23 mouse cellular contexts compared by ENCODE assay signal in the genomic region with DNA sequence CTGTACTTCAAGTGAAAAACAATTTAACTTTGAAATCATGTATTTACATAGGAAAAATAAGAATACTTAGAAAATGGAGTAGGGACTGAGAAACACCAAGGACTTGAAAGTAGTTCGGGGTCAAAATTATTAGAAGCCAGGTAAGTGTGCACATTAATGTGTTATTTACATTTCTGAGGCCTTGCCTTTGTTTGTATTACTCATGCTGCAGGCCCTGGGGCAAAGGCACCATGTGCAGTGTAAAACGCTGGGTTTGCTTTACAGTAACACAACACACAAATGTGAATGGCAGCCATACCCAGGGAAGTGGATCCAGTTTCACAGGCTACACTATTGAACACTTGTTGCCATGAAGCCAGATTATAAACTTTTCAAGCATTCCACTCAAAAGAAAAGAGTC.
DNase-seq lines count a peak whose midpoint lies in the region; ATAC-seq lines count a peak whose summit lies in the region.
"Had no signal": no experiment of that assay in that cellular context is flagged by ENCODE, and none has a peak within 500 bp of the region (broad histone marks: within the 10 kb centered on the region; RNA-seq: fewer than 3 reads in every experiment).

No protein-coding gene starts in this region.

- no peak for ATAC-seq in embryonic facial prominence, embryonic 14.5 days (ENCODE audit: low read depth)
- ATAC-seq in kidney, embryonic 16.5 days (ENCODE audit: low FRiP score, low TSS enrichment): no peak
- ATAC-seq in lung, embryonic 16.5 days (ENCODE audit: low read depth): peak; percentile 57
- ATAC-seq in stomach, embryonic 16.5 days (ENCODE audit: insufficient read depth, low FRiP score): peak; percentile 67
- ATAC-seq: CD4-positive, CD25-positive, alpha-beta regulatory T cell, adult 4 months; forebrain, embryonic 16.5 days had no signal

- H3K4me3 ChIP-seq in embryonic facial prominence, embryonic 14.5 days (ENCODE audit: low read depth, low read length): no peak overlapping the region
- H3K4me3 ChIP-seq in embryonic facial prominence, embryonic 10.5 days: no peak overlapping the region
- H3K4me3 ChIP-seq in kidney, embryonic 16.5 days (ENCODE audit: low read length): no peak overlapping the region
- no peak overlapping the region for H3K4me3 ChIP-seq in lung, embryonic 16.5 days (ENCODE audit: low read length)
- H3K4me3 ChIP-seq in stomach, embryonic 16.5 days (replicated peaks; ENCODE audit: low read length): no peak overlapping the region
- H3K4me3 ChIP-seq: embryonic facial prominence, embryonic 12.5 days; forebrain, embryonic 12.5 days; heart, adult 2 months; heart, embryonic 15.5 days; hindbrain, embryonic 10.5 days had no signal

- no peaks in the 10 kb centered on the region for H3K9me3 ChIP-seq in embryonic facial prominence, embryonic 14.5 days (ENCODE audit: control insufficient read depth, low read length)
- H3K9me3 ChIP-seq in embryonic facial prominence, embryonic 10.5 days: no peaks in the 10 kb centered on the region
- H3K9me3 ChIP-seq in kidney, embryonic 16.5 days (ENCODE audit: low read length): no peaks in the 10 kb centered on the region
- H3K9me3 ChIP-seq in lung, embryonic 16.5 days (ENCODE audit: control insufficient read depth, low read length): no peaks in the 10 kb centered on the region
- no peaks in the 10 kb centered on the region for H3K9me3 ChIP-seq in stomach, embryonic 16.5 days (replicated peaks; ENCODE audit: control insufficient read depth, low read length)
- H3K9me3 ChIP-seq: embryonic facial prominence, embryonic 12.5 days; forebrain, embryonic 12.5 days; G1E; heart, embryonic 15.5 days; hindbrain, embryonic 10.5 days had no signal

- no peak overlapping the region for H3K9ac ChIP-seq in embryonic facial prominence, embryonic 14.5 days (ENCODE audit: low read depth, low read length)
- no peak overlapping the region for H3K9ac ChIP-seq in kidney, embryonic 16.5 days (replicated peaks; ENCODE audit: low read length)
- H3K9ac ChIP-seq in lung, embryonic 16.5 days (ENCODE audit: low read length): no peak overlapping the region
- H3K9ac ChIP-seq in stomach, embryonic 16.5 days (ENCODE audit: low read length): no peak overlapping the region
- H3K9ac ChIP-seq: embryonic facial prominence, embryonic 12.5 days; forebrain, embryonic 12.5 days; heart, embryonic 15.5 days had no signal

- no peaks in the 10 kb centered on the region for H3K36me3 ChIP-seq in embryonic facial prominence, embryonic 14.5 days (ENCODE audit: control insufficient read depth, insufficient read depth, low read length)
- H3K36me3 ChIP-seq in embryonic facial prominence, embryonic 10.5 days (replicated peaks): peaks cover 7% of the 10 kb centered on the region; the same call in 1 of the 2 replicates
- H3K36me3 ChIP-seq in kidney, embryonic 16.5 days (ENCODE audit: insufficient read depth, low read length): 0 out of 2 replicates have a peak, but pooled peaks cover 4% of the 10 kb centered on the region
- H3K36me3 ChIP-seq in lung, embryonic 16.5 days (ENCODE audit: control insufficient read depth, insufficient read depth, low read length): peaks cover 2% of the 10 kb centered on the region; the same call in 1 of the 2 replicates
- no peaks in the 10 kb centered on the region for H3K36me3 ChIP-seq in stomach, embryonic 16.5 days (ENCODE audit: control insufficient read depth, insufficient read depth, low read length)
- H3K36me3 ChIP-seq: embryonic facial prominence, embryonic 12.5 days; forebrain, embryonic 12.5 days had no signal

- no peak overlapping the region for H3K4me2 ChIP-seq in embryonic facial prominence, embryonic 14.5 days (ENCODE audit: low read depth, low read length)
- H3K4me2 ChIP-seq in kidney, embryonic 16.5 days (replicated peaks; ENCODE audit: low read depth, low read length): no peak overlapping the region
- H3K4me2 ChIP-seq in lung, embryonic 16.5 days (ENCODE audit: low read depth, low read length): no peak overlapping the region
- H3K4me2 ChIP-seq in stomach, embryonic 16.5 days (ENCODE audit: low read depth, low read length): 0 out of 2 replicates have a peak overlapping the region, but pooled peaks have one; percentile 8
- H3K4me2 ChIP-seq: embryonic facial prominence, embryonic 12.5 days; forebrain, embryonic 12.5 days; heart, embryonic 11.5 days; heart, embryonic 15.5 days had no signal

- no peaks in the 10 kb centered on the region for H3K27me3 ChIP-seq in embryonic facial prominence, embryonic 14.5 days (replicated peaks; ENCODE audit: control insufficient read depth, insufficient read depth, low read length)
- H3K27me3 ChIP-seq in embryonic facial prominence, embryonic 10.5 days (replicated peaks; ENCODE audit: low read depth, poor library complexity, severe bottlenecking): no peaks in the 10 kb centered on the region
- H3K27me3 ChIP-seq in kidney, embryonic 16.5 days (ENCODE audit: insufficient read depth, low read length): no peaks in the 10 kb centered on the region
- no peaks in the 10 kb centered on the region for H3K27me3 ChIP-seq in lung, embryonic 16.5 days (ENCODE audit: control insufficient read depth, insufficient read depth, low read depth, low read length)
- H3K27me3 ChIP-seq in stomach, embryonic 16.5 days (ENCODE audit: control insufficient read depth, insufficient read depth, low read length): no peaks in the 10 kb centered on the region
- H3K27me3 ChIP-seq: embryonic facial prominence, embryonic 12.5 days; forebrain, embryonic 12.5 days; heart, embryonic 15.5 days had no signal

- WGBS in embryonic facial prominence, embryonic 14.5 days: 50% methylated on average over 2 of the region's 2 CpGs
- WGBS in embryonic facial prominence, embryonic 10.5 days: 63% methylated on average over 2 of the region's 2 CpGs
- WGBS in kidney, embryonic 16.5 days: 58% methylated on average over 2 of the region's 2 CpGs
- WGBS in lung, embryonic 16.5 days: 41% methylated on average over 2 of the region's 2 CpGs
- WGBS in stomach, embryonic 16.5 days: 42% methylated on average over 2 of the region's 2 CpGs

- H3K4me1 ChIP-seq in embryonic facial prominence, embryonic 14.5 days (ENCODE audit: control insufficient read depth, insufficient read depth, low read length): peaks cover 8% of the 10 kb centered on the region; the same call in 1 of the 2 replicates
- peaks cover 5% of the 10 kb centered on the region; the same call in 1 of the 2 replicates for H3K4me1 ChIP-seq in embryonic facial prominence, embryonic 10.5 days
- peaks cover 37% of the 10 kb centered on the region for H3K4me1 ChIP-seq in kidney, embryonic 16.5 days (ENCODE audit: insufficient read depth, low read length)
- H3K4me1 ChIP-seq in lung, embryonic 16.5 days (replicated peaks; ENCODE audit: control insufficient read depth, insufficient read depth, low read length): peaks cover 28% of the 10 kb centered on the region
- peaks cover 21% of the 10 kb centered on the region for H3K4me1 ChIP-seq in stomach, embryonic 16.5 days (ENCODE audit: control insufficient read depth, insufficient read depth, low read length)

- 0 out of 2 replicates have a peak overlapping the region, but pooled peaks have one; percentile 39 for H3K27ac ChIP-seq in embryonic facial prominence, embryonic 14.5 days (replicated peaks; ENCODE audit: low read depth, low read length)
- no peak overlapping the region for H3K27ac ChIP-seq in embryonic facial prominence, embryonic 10.5 days (replicated peaks)
- peak overlapping the region; percentile 43; the same call in 1 of the 2 replicates for H3K27ac ChIP-seq in kidney, embryonic 16.5 days (ENCODE audit: low read length)
- H3K27ac ChIP-seq in lung, embryonic 16.5 days (ENCODE audit: low read length): peak overlapping the region; percentile 69
- peak overlapping the region; percentile 76 for H3K27ac ChIP-seq in stomach, embryonic 16.5 days (ENCODE audit: low read length)
- H3K27ac ChIP-seq: embryonic facial prominence, embryonic 12.5 days; forebrain, embryonic 12.5 days; heart, adult 2 months; hindbrain, embryonic 10.5 days had no signal

- DNase-seq in embryonic facial prominence, embryonic 14.5 days (ENCODE audit: low spot score): no peak
- DNase-seq in embryonic facial prominence, embryonic 10.5 days (ENCODE audit: low spot score): no peak
- DNase-seq in kidney, adult 18-20 months: no peak
- DNase-seq in lung, postnatal 4 days: no peak
- no peak for DNase-seq in ovary, postnatal 36 days (ENCODE audit: low spot score)
- DNase-seq: adrenal gland, postnatal 10 days; cerebellum, adult 11 months; cerebellum, adult 8-10 months; cerebellum, postnatal 14 days; embryo, embryonic 11 days; gastrocnemius, postnatal 10 days; heart, adult 2 months had no signal

Comparison
In these comparisons a context has a peak if more than half of its experiments do, and no peak if none do; other contexts are left out.
1. ATAC-seq: peak in lung, embryonic 16.5 days (single experiment) and stomach, embryonic 16.5 days (single experiment); none in embryonic facial prominence, embryonic 14.5 days (single experiment) and kidney, embryonic 16.5 days (single experiment).